26 mouse cellular contexts compared by ENCODE assay signal in the genomic region with DNA sequence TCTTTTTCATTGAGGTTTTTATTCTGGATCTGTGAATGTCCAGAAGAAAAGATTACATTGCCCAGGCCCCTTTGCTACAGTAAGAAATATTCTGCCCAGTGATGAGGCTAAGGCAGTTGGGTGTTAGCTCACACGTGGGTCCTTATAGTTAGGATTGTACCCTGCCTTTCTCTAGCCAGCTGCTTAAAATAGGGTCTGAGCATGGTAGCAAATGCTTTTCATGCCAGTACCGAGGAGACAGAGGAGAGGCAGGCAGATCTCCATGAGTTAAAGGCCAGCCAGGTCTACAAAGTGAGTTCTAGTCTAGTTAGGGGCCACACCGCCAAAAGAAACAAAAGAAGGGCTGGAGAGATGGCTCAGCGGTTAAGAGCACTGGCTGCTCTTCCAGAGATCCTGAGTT. TPM values are rescaled to one million over a fixed set of nuclear protein-coding genes. Genes with fewer than 3 reads are reported as not detected.
DNase-seq lines count a peak whose midpoint lies in the region; ATAC-seq and TF ChIP-seq lines count a peak whose summit lies in the region.
"Had no signal": no experiment of that assay in that cellular context is flagged by ENCODE, and none has a peak within 500 bp of the region (broad histone marks: within the 10 kb centered on the region; RNA-seq: fewer than 3 reads in every experiment).

No protein-coding gene starts in this region.

- no peaks in the 10 kb centered on the region for H3K36me3 ChIP-seq in heart, embryonic 10.5 days
- H3K36me3 ChIP-seq in heart, embryonic 16.5 days (ENCODE audit: control insufficient read depth, insufficient read depth) = no peaks in the 10 kb centered on the region
- no peaks in the 10 kb centered on the region for H3K36me3 ChIP-seq in heart, embryonic 12.5 days
- H3K36me3 ChIP-seq: embryonic facial prominence, embryonic 10.5 days; embryonic facial prominence, embryonic 13.5 days; forebrain, embryonic 12.5 days; forebrain, embryonic 15.5 days had no signal

- DNase-seq in gastrocnemius, adult 2 months = no peak
- no peak for DNase-seq in gastrocnemius, postnatal 25 days
- DNase-seq in heart, adult 8-10 months (ENCODE audit: low spot score) = peak; percentile 35
- no peak for DNase-seq in heart, embryonic 10.5 days (ENCODE audit: low spot score)
- DNase-seq: adrenal gland, adult 8-10 months; adrenal gland, postnatal 25 days; embryo, embryonic 11 days; gastrocnemius, postnatal 10 days; kidney, adult 18-20 months; kidney, adult 9 months had no signal

- WGBS in heart, embryonic 10.5 days = 68% methylated on average over 4 of the region's 4 CpGs
- WGBS in heart, embryonic 16.5 days = 64% methylated on average over 4 of the region's 4 CpGs
- 65% methylated on average over 4 of the region's 4 CpGs for WGBS in heart, embryonic 12.5 days

- no peak overlapping the region for H3K4me2 ChIP-seq in heart, embryonic 16.5 days (ENCODE audit: low read depth, low read length)
- no peak overlapping the region for H3K4me2 ChIP-seq in heart, embryonic 12.5 days
- H3K4me2 ChIP-seq: embryonic facial prominence, embryonic 13.5 days; forebrain, embryonic 12.5 days; forebrain, embryonic 15.5 days; hindbrain, embryonic 14.5 days had no signal

- H3K9ac ChIP-seq in heart, embryonic 16.5 days (ENCODE audit: low read length) = no peak overlapping the region
- H3K9ac ChIP-seq in heart, embryonic 12.5 days = no peak overlapping the region
- H3K9ac ChIP-seq: embryonic facial prominence, embryonic 13.5 days; forebrain, embryonic 12.5 days; forebrain, embryonic 15.5 days; hindbrain, embryonic 14.5 days had no signal

- H3K27ac ChIP-seq in gastrocnemius, adult 2 months = peak overlapping the region; percentile 95
- no peak overlapping the region for H3K27ac ChIP-seq in heart, embryonic 10.5 days
- peak overlapping the region; percentile 64 for H3K27ac ChIP-seq in heart, embryonic 16.5 days (ENCODE audit: low read length)
- H3K27ac ChIP-seq in heart, embryonic 12.5 days (ENCODE audit: poor library complexity, severe bottlenecking) = no peak overlapping the region
- H3K27ac ChIP-seq: embryonic facial prominence, embryonic 13.5 days; forebrain, embryonic 12.5 days; forebrain, embryonic 15.5 days; hindbrain, embryonic 14.5 days had no signal

- intact Hi-C loops in gastrocnemius, adult 2 months (cut with DNase I) = loop anchor here (5.0 kb wide), 1 partner anchor 36 kb away; no protein-coding TSS in a partner anchor

- ATAC-seq in heart, embryonic 16.5 days (replicated peaks; ENCODE audit: extremely low read depth, insufficient read depth, low FRiP score) = 0 out of 2 replicates have a peak, but pooled peaks have one; percentile 57
- no peak for ATAC-seq in heart, embryonic 12.5 days (ENCODE audit: insufficient number of reproducible peaks, low FRiP score)
- ATAC-seq: activated CD4-positive, CD25-positive, alpha-beta regulatory T cell, adult 4 months; inflammation-experienced regulatory T-cells, adult 6 months; intestine, embryonic 16.5 days had no signal

- H3K9me3 ChIP-seq in heart, embryonic 10.5 days = no peaks in the 10 kb centered on the region
- H3K9me3 ChIP-seq in heart, embryonic 16.5 days (replicated peaks; ENCODE audit: control insufficient read depth, low read length) = no peaks in the 10 kb centered on the region
- no peaks in the 10 kb centered on the region for H3K9me3 ChIP-seq in heart, embryonic 12.5 days (replicated peaks)
- H3K9me3 ChIP-seq: embryonic facial prominence, embryonic 10.5 days; embryonic facial prominence, embryonic 13.5 days; forebrain, embryonic 12.5 days; forebrain, embryonic 15.5 days had no signal

- H3K4me1 ChIP-seq in heart, embryonic 10.5 days = peaks cover 24% of the 10 kb centered on the region
- peaks cover 23% of the 10 kb centered on the region for H3K4me1 ChIP-seq in heart, embryonic 16.5 days (ENCODE audit: control insufficient read depth, insufficient read depth, low read length)
- peaks cover 26% of the 10 kb centered on the region for H3K4me1 ChIP-seq in heart, embryonic 12.5 days (replicated peaks)

- H3K27me3 ChIP-seq in heart, embryonic 10.5 days (ENCODE audit: insufficient read depth, poor library complexity, severe bottlenecking) = no peaks in the 10 kb centered on the region
- H3K27me3 ChIP-seq in heart, embryonic 16.5 days (ENCODE audit: control insufficient read depth, insufficient read depth, low read length) = no peaks in the 10 kb centered on the region
- H3K27me3 ChIP-seq in heart, embryonic 12.5 days (replicated peaks) = no peaks in the 10 kb centered on the region
- H3K27me3 ChIP-seq: embryonic facial prominence, embryonic 13.5 days; forebrain, embryonic 12.5 days; forebrain, embryonic 15.5 days had no signal

- H3K4me3 ChIP-seq in gastrocnemius, adult 2 months = no peak overlapping the region
- no peak overlapping the region for H3K4me3 ChIP-seq in heart, embryonic 10.5 days
- H3K4me3 ChIP-seq in heart, embryonic 16.5 days (ENCODE audit: low read length) = no peak overlapping the region
- H3K4me3 ChIP-seq in heart, embryonic 12.5 days = no peak overlapping the region
- H3K4me3 ChIP-seq: embryonic facial prominence, embryonic 10.5 days; embryonic facial prominence, embryonic 13.5 days; erythroblast, embryonic 14.5 days; forebrain, embryonic 12.5 days; forebrain, embryonic 15.5 days had no signal

- no peak for TF ChIP-seq CTCF in gastrocnemius, adult 2 months (IDR thresholded peaks at IDR 0.05)

RNA-seq across cellular contexts. Expression of a gene that starts 17.8 kb away (rescaled TPM):
- total RNA-seq in gastrocnemius, adult 2 months (2021) = 1 to 10 TPM; 3.3 to 9.2 TPM
- total RNA-seq in gastrocnemius, postnatal 25 days (2021) = 1 to 10 TPM; 4.5 to 7.8 TPM
- 10 to 100 TPM in 2 of 4 experiments, 1 to 10 TPM in 2; 9.6 to 10.9 (median 10.1) TPM for total RNA-seq in heart, adult 8-10 months (2022)
- 10.9 and 15.7 TPM in 2 replicates for polyA plus RNA-seq in heart, embryonic 10.5 days (2016; fragmentation: Nextera tagmentation; extraction: Ambion mirVana)
- 14.5 and 17.0 TPM in 2 replicates for polyA plus RNA-seq in heart, embryonic 16.5 days (2015; fragmentation: Nextera tagmentation; extraction: Ambion mirVana)
- 14.1 and 14.9 TPM in 2 replicates for polyA plus RNA-seq in heart, embryonic 12.5 days (2016; fragmentation: Nextera tagmentation; extraction: Ambion mirVana)
- polyA plus RNA-seq: activated CD4-positive, CD25-positive, alpha-beta regulatory T cell, adult 4 months; erythroblast, embryonic 14.5 days; inflammation-experienced regulatory T-cells, adult 6 months had no signal

RNA-seq across cellular contexts. Expression of a gene that starts 51.2 kb away (rescaled TPM):
- total RNA-seq in gastrocnemius, adult 2 months (2021) = not detected
- not detected for total RNA-seq in gastrocnemius, postnatal 25 days (2021)
- total RNA-seq in heart, adult 8-10 months (2022) = under 1 TPM in 1 of 4 experiments, not detected in 3; 0.23 TPM
- 0.12 and 0.30 TPM in 2 replicates for polyA plus RNA-seq in heart, embryonic 10.5 days (2016; fragmentation: Nextera tagmentation; extraction: Ambion mirVana)
- 2.9 and 27.8 TPM in 2 replicates for polyA plus RNA-seq in heart, embryonic 16.5 days (2015; fragmentation: Nextera tagmentation; extraction: Ambion mirVana)
- polyA plus RNA-seq in heart, embryonic 12.5 days (2016; fragmentation: Nextera tagmentation; extraction: Ambion mirVana) = not detected in 2 replicates
- total RNA-seq: adrenal gland, adult 8-10 months; adrenal gland, postnatal 25 days; ES-E14; gastrocnemius, postnatal 10 days; heart, adult 18-20 months; heart, postnatal 10 days had no signal
- polyA plus RNA-seq: activated CD4-positive, CD25-positive, alpha-beta regulatory T cell, adult 4 months; cortical plate, adult 2 months; embryonic facial prominence, embryonic 10.5 days; erythroblast, embryonic 14.5 days; forebrain, embryonic 12.5 days; hindbrain, embryonic 11.5 days; inflammation-experienced regulatory T-cells, adult 6 months had no signal

Comparison
In these comparisons a context has a peak if more than half of its experiments do, and no peak if none do; other contexts are left out.
1. H3K27ac ChIP-seq: peak in gastrocnemius, adult 2 months (single experiment) and heart, embryonic 16.5 days (single experiment); none in heart, embryonic 10.5 days (single experiment) and heart, embryonic 12.5 days (single experiment).